Mouse (Mus musculus) liver, embryonic 15.5 days (tissue): ENCODE measurements around the gene Gm4881. TPM values are rescaled to one million over a fixed set of nuclear protein-coding genes. Genes with fewer than 3 reads are reported as not detected.

Experiments
- ATAC-seq: fragments of 200-750 bp; cut with Nextera tagmentation; 2 replicates; pipeline ENCODE4 v1.8.0; 2017; ENCODE audit warnings: moderate number of reproducible peaks, mild to moderate bottlenecking, moderate library complexity; ENCODE audit not compliant: insufficient read depth
- H3K27ac ChIP-seq: fragments of 300-500 bp; sonication (generic); replicated peaks from 2 replicates; pipeline ENCODE4 v1.5.1; 2015; ENCODE audit warnings: mild to moderate bottlenecking, inconsistent platforms
- H3K27me3 ChIP-seq: fragments of 300-500 bp; sonication (generic); 2 replicates; pipeline ENCODE4 v1.6.1; 2015; ENCODE audit warnings: mild to moderate bottlenecking, inconsistent platforms
- H3K36me3 ChIP-seq: fragments of 300-500 bp; sonication (generic); replicated peaks from 2 replicates; pipeline ENCODE4 v1.6.1; 2015; ENCODE audit warnings: moderate library complexity, mild to moderate bottlenecking, inconsistent platforms
- H3K4me1 ChIP-seq: fragments of 300-500 bp; sonication (generic); replicated peaks from 2 replicates; pipeline ENCODE4 v1.6.1; 2015; ENCODE audit warnings: inconsistent platforms
- H3K4me2 ChIP-seq: fragments of 300-500 bp; sonication (generic); 2 replicates; pipeline ENCODE4 v1.6.1; 2015; ENCODE audit warnings: moderate library complexity, mild to moderate bottlenecking, inconsistent platforms
- H3K4me3 ChIP-seq: fragments of 300-500 bp; sonication (generic); replicated peaks from 2 replicates; pipeline ENCODE4 v1.5.1; 2015; ENCODE audit warnings: mild to moderate bottlenecking, inconsistent platforms
- H3K9ac ChIP-seq: fragments of 300-500 bp; sonication (generic); 2 replicates; pipeline ENCODE4 v1.6.1; 2015; ENCODE audit warnings: moderate library complexity, mild to moderate bottlenecking, inconsistent platforms
- H3K9me3 ChIP-seq: fragments of 300-500 bp; sonication (generic); replicated peaks from 2 replicates; pipeline ENCODE4 v1.6.1; 2016; ENCODE audit warnings: inconsistent platforms
- WGBS: fragments of 180-500 bp; shearing (Covaris S2); methylation state at CpG from one replicate; pipeline ENCODE4 v1.1.7; 2015; ENCODE audit warnings: mixed read lengths; ENCODE audit not compliant: insufficient replicate concordance; 5-methylcytosine and 5-hydroxymethylcytosine counted together
- polyA plus RNA-seq: library from polyadenylated mRNA; unstranded; fragments of >200 nt; fragmentation: Nextera tagmentation; extraction: Ambion mirVana; gene quantifications from 2 replicates; pipeline ENCODE4 v1.2.1, GENCODE M21; 2015

Gm4881 gene
- polyA plus RNA-seq, 1 experiment from 2014 or later = not detected

- H3K4me1 ChIP-seq = peaks cover 52% of the 10 kb centered on the region
- no peak overlapping the region for H3K4me3 ChIP-seq
- ATAC-seq = no peak
- no peaks in the 10 kb centered on the region for H3K27me3 ChIP-seq
- peaks cover 37% of the 10 kb centered on the region for H3K36me3 ChIP-seq
- 34% methylated on average over 13 of the region's 13 CpGs for WGBS
- H3K9ac ChIP-seq = no peak overlapping the region
- H3K9me3 ChIP-seq = no peaks in the 10 kb centered on the region
- H3K27ac ChIP-seq = no peak overlapping the region; the same call in 1 of the 2 replicates
- no peak overlapping the region for H3K4me2 ChIP-seq
Observed at GRCm38 (mm10) chr7:24907211-24907748, 37.0 kb downstream of the Gm4881 start.

GRCm38 (mm10) chr7:24906551-24906950 lies 37.7 kb downstream of the Gm4881 start:
- Histone ChIP-seq H3K27ac (no peak overlapping the region; the same call in 1 of the 2 replicates), H3K4me1 (peaks cover 59% of the 10 kb centered on the region), H3K4me3 (no peak overlapping the region), H3K27me3 (no peaks in the 10 kb centered on the region), H3K9me3 (no peaks in the 10 kb centered on the region), H3K9ac (no peak overlapping the region), H3K4me2 (peak overlapping the region; percentile 93), H3K36me3 (peaks cover 31% of the 10 kb centered on the region)
- no peak for ATAC-seq
- WGBS = 14% methylated on average over 6 of the region's 6 CpGs

- H3K36me3 ChIP-seq = peaks cover 22% of the 10 kb centered on the region
- peak overlapping the region; percentile 72 for H3K4me3 ChIP-seq
- no peaks in the 10 kb centered on the region for H3K9me3 ChIP-seq
- peak overlapping the region; percentile 93 for H3K4me2 ChIP-seq
- H3K27me3 ChIP-seq = no peaks in the 10 kb centered on the region
- H3K27ac ChIP-seq = peak overlapping the region; percentile 93
- peak overlapping the region; percentile 74 for H3K9ac ChIP-seq
- peaks cover 65% of the 10 kb centered on the region for H3K4me1 ChIP-seq
- WGBS = 11% methylated on average over 3 of the region's 3 CpGs
- 0 out of 2 replicates have a peak, but pooled peaks have one; percentile 7 for ATAC-seq
Observed at GRCm38 (mm10) chr7:24904936-24905335, 39.4 kb downstream of the Gm4881 start.

GRCm38 (mm10) chr7:24904070-24904483 lies 40.2 kb downstream of the Gm4881 start:
- H3K4me3 ChIP-seq = peak overlapping the region; percentile 72
- H3K27ac ChIP-seq = peak overlapping the region; percentile 93
- under 1% methylated on average over 30 of the region's 30 CpGs for WGBS
- peaks cover 65% of the 10 kb centered on the region for H3K4me1 ChIP-seq
- peak overlapping the region; percentile 79 for H3K9ac ChIP-seq
- peaks cover 17% of the 10 kb centered on the region for H3K36me3 ChIP-seq
- H3K9me3 ChIP-seq = no peaks in the 10 kb centered on the region
- H3K27me3 ChIP-seq = no peaks in the 10 kb centered on the region
- peak overlapping the region; percentile 93 for H3K4me2 ChIP-seq
- ATAC-seq = peak; percentile 94

GRCm38 (mm10) chr7:24903444-24903825 lies 40.9 kb downstream of the Gm4881 start:
- Histone ChIP-seq H3K4me1 (peaks cover 65% of the 10 kb centered on the region), H3K36me3 (peaks cover 11% of the 10 kb centered on the region), H3K9ac (peak overlapping the region; percentile 79), H3K4me2 (peak overlapping the region; percentile 93), H3K27ac (peak overlapping the region; percentile 93), H3K9me3 (no peaks in the 10 kb centered on the region), H3K4me3 (peak overlapping the region; percentile 72), H3K27me3 (no peaks in the 10 kb centered on the region)
- 7% methylated on average over 10 of the region's 10 CpGs for WGBS
- no peak for ATAC-seq

GRCm38 (mm10) chr7:24902630-24903443 lies 41.5 kb downstream of the Gm4881 start, which contains the start of gene Arhgef1:
TSS of gene Arhgef1 (plus strand) at chr7:24902912.
- 1% methylated on average over 55 of the region's 68 CpGs for WGBS

GRCm38 (mm10) chr7:24902264-24902629 lies 42.0 kb downstream of the Gm4881 start:
- Histone ChIP-seq H3K9me3 (no peaks in the 10 kb centered on the region), H3K4me2 (peak overlapping the region; percentile 93), H3K4me1 (peaks cover 62% of the 10 kb centered on the region), H3K36me3 (no peaks in the 10 kb centered on the region), H3K27ac (peak overlapping the region; percentile 93), H3K9ac (peak overlapping the region; percentile 79), H3K4me3 (peak overlapping the region; percentile 72), H3K27me3 (no peaks in the 10 kb centered on the region)
- no peak for ATAC-seq
- WGBS = 11% methylated on average over 2 of the region's 2 CpGs

More at GRCm38 (mm10) chr7:24902630-24903443, 41.5 kb downstream of the Gm4881 start, which contains the start of gene Arhgef1:
- ATAC-seq = peak; percentile 59
- Histone ChIP-seq H3K4me2 (peak within 1 kb of the TSS; percentile 93), H3K4me3 (peak within 1 kb of the TSS; percentile 72), H3K36me3 (peaks cover 6% of the 10 kb centered on the region; the same call in 1 of the 2 replicates), H3K9me3 (no peaks in the 10 kb centered on the region), H3K27ac (peak within 1 kb of the TSS; percentile 93), H3K27me3 (no peaks in the 10 kb centered on the region), H3K4me1 (peaks cover 68% of the 10 kb centered on the region), H3K9ac (peak within 1 kb of the TSS; percentile 79)

- Histone ChIP-seq H3K27ac (peak overlapping the region; percentile 93), H3K27me3 (no peaks in the 10 kb centered on the region), H3K9me3 (no peaks in the 10 kb centered on the region), H3K4me2 (peak overlapping the region; percentile 93), H3K4me3 (peak overlapping the region; percentile 72; the same call in 1 of the 2 replicates), H3K36me3 (no peaks in the 10 kb centered on the region), H3K9ac (no peak overlapping the region), H3K4me1 (peaks cover 58% of the 10 kb centered on the region)
- 8% methylated on average over 1 of the region's 1 CpGs for WGBS
- ATAC-seq = no peak
Observed at GRCm38 (mm10) chr7:24901842-24902241, 42.5 kb downstream of the Gm4881 start.

- 0 out of 2 replicates have a peak overlapping the region, but pooled peaks have one; percentile 38 for H3K27ac ChIP-seq
- WGBS = 25% methylated on average over 6 of the region's 6 CpGs
- H3K36me3 ChIP-seq = no peaks in the 10 kb centered on the region
- no peaks in the 10 kb centered on the region for H3K9me3 ChIP-seq
- no peak overlapping the region for H3K9ac ChIP-seq
- H3K4me3 ChIP-seq = no peak overlapping the region
- H3K27me3 ChIP-seq = no peaks in the 10 kb centered on the region
- no peak for ATAC-seq
- H3K4me2 ChIP-seq = no peak overlapping the region
- H3K4me1 ChIP-seq = peaks cover 51% of the 10 kb centered on the region
Observed at GRCm38 (mm10) chr7:24901114-24901513, 43.2 kb downstream of the Gm4881 start.

GRCm38 (mm10) chr7:24897959-24898358 lies 46.3 kb downstream of the Gm4881 start:
- no peak overlapping the region for H3K4me2 ChIP-seq
- no peak overlapping the region for H3K4me3 ChIP-seq
- no peaks in the 10 kb centered on the region for H3K27me3 ChIP-seq
- H3K4me1 ChIP-seq = peaks cover 24% of the 10 kb centered on the region
- H3K36me3 ChIP-seq = no peaks in the 10 kb centered on the region
- H3K9ac ChIP-seq = no peak overlapping the region
- no peaks in the 10 kb centered on the region for H3K9me3 ChIP-seq
- no peak for ATAC-seq
- no peak overlapping the region for H3K27ac ChIP-seq
- 51% methylated on average over 5 of the region's 5 CpGs for WGBS

- H3K4me3 ChIP-seq = no peak within 1 kb of the TSS
- WGBS = 49% methylated on average over 12 of the region's 12 CpGs
Observed at GRCm38 (mm10) chr7:24897224-24897623, 47.1 kb downstream of the Gm4881 start, which contains the start of gene Cd79a. TSS of gene Cd79a (plus strand) at chr7:24897381.

More at GRCm38 (mm10) chr7:24897224-24897623, 47.1 kb downstream of the Gm4881 start, which contains the start of gene Cd79a:
- Histone ChIP-seq H3K4me1 (peaks cover 16% of the 10 kb centered on the region), H3K9me3 (no peaks in the 10 kb centered on the region), H3K27ac (no peak within 1 kb of the TSS), H3K27me3 (no peaks in the 10 kb centered on the region), H3K36me3 (no peaks in the 10 kb centered on the region), H3K4me2 (no peak within 1 kb of the TSS), H3K9ac (no peak within 1 kb of the TSS)
- no peak for ATAC-seq
